Mouse (Mus musculus): ENCODE data around the gene Ppil1. TPM values are rescaled to one million over a fixed set of nuclear protein-coding genes. Genes with fewer than 3 reads are reported as not detected.

Gene Ppil1
- total RNA-seq, 2 experiments from 2014 or later, result 39.5 to 39.6 TPM

Other genes starting within 250 kb of the Ppil1 start
- 100 to 1,000 TPM; 224 to 227 TPM for gene Srsf3, start 231.6 kb downstream of the Ppil1 start, total RNA-seq (2021)
- 10 to 100 TPM; 55.9 to 57.1 TPM for gene Cdkn1a, start 173.2 kb downstream of the Ppil1 start, total RNA-seq (2021)
- gene Rab44, start 150.0 kb downstream of the Ppil1 start, total RNA-seq (2021), result under 1 TPM; 0.47 to 0.57 TPM
- gene Cpne5, start 26.0 kb downstream of the Ppil1 start, total RNA-seq (2021), result 1 to 10 TPM; 5.9 to 8.4 TPM
- 100 to 1,000 TPM; 158 to 161 TPM for gene BC004004, start 4.6 kb upstream of the Ppil1 start, total RNA-seq (2021)
- 10 to 100 TPM in 1 of 2 experiments, 1 to 10 TPM in 1; 8.8 to 10.2 TPM for gene Pi16, start 53.5 kb upstream of the Ppil1 start, total RNA-seq (2021)
- 100 to 1,000 TPM; 358 to 374 TPM for gene Mtch1, start 83.7 kb upstream of the Ppil1 start, total RNA-seq (2021)
- gene Fgd2, start 96.7 kb upstream of the Ppil1 start, total RNA-seq (2021), result 1 to 10 TPM; 2.1 to 2.8 TPM
- 10 to 100 TPM; 74.0 to 77.0 TPM for gene Pim1, start 226.6 kb upstream of the Ppil1 start, total RNA-seq (2021)

All from heart, postnatal 4 days (tissue).